Mouse (Mus musculus): Measurements from ENCODE around the gene Il15. TPM values are rescaled to one million over a fixed set of nuclear protein-coding genes. Genes with fewer than 3 reads are reported as not detected.
A peak's percentile ranks its signal among the peaks of the same experiment; 100 is the strongest.

Gene Il15
- polyA plus RNA-seq, 1 experiment: not detected

- TF ChIP-seq MAX (IDR thresholded peaks at IDR 0.05) (no peak), CEBPB (IDR thresholded peaks at IDR 0.05; ENCODE audit: low read depth) (peak; percentile 36)
- Histone ChIP-seq H3K79me2 (ENCODE audit: control insufficient read depth, insufficient read depth) (no peaks in the 10 kb centered on the region), H3K79me3 (ENCODE audit: low read depth) (no peaks in the 10 kb centered on the region), H3K27me3 (ENCODE audit: control insufficient read depth, insufficient read depth, insufficient read length) (no peaks in the 10 kb centered on the region), H3K36me3 (ENCODE audit: control insufficient read depth, insufficient read depth) (no peaks in the 10 kb centered on the region), H3K4me3 (ENCODE audit: insufficient read depth, poor library complexity, severe bottlenecking) (no peak overlapping the region), H3ac (ENCODE audit: control insufficient read depth, insufficient read length, low read depth) (no peak overlapping the region)
These were observed 19.7 kb downstream of the Il15 start for GRCm38 (mm10) chr8:82383346-82383745.

DNA sequence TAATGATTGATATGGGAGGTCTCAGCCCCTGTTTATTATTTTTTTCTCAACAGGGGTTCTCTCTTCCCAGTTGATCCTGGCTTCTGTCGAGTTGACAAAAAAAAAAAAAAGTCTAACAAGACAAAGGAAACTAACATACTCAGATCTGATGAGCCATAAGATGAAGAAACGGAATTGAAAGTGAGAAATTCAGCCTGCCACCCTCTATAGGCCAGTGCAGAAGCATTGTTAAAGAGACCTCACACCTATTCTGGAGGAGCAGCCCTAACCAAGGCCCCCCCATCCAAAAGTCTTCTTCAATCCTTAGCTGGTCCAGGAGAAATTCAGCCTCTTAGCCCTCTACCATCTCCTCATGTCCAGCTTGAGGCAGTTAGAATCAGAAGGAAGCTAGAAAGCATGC lies 20.7 kb downstream of the Il15 start:
- no peaks in the 10 kb centered on the region for H3K27me3 ChIP-seq (ENCODE audit: control insufficient read depth, insufficient read depth, insufficient read length)
- no peaks in the 10 kb centered on the region for H3K79me3 ChIP-seq (ENCODE audit: low read depth)
- no peaks in the 10 kb centered on the region for H3K36me3 ChIP-seq (ENCODE audit: control insufficient read depth, insufficient read depth)
- TF ChIP-seq CTCF (IDR thresholded peaks at IDR 0.05; ENCODE audit: control insufficient read depth, insufficient read depth, insufficient read length) (no peak), FOSL1 (IDR thresholded peaks at IDR 0.05; ENCODE audit: insufficient read depth, low read length, poor library complexity, severe bottlenecking) (no peak), MYOG (IDR thresholded peaks at IDR 0.05; ENCODE audit: control insufficient read depth, extremely low read depth, insufficient read length) (no peak), MYOD1 (IDR thresholded peaks at IDR 0.05; ENCODE audit: control insufficient read depth, insufficient read length, low read depth) (no peak), CEBPB (IDR thresholded peaks at IDR 0.05; ENCODE audit: low read depth) (no peak)
- H3K79me2 ChIP-seq (ENCODE audit: control insufficient read depth, insufficient read depth): no peaks in the 10 kb centered on the region
- H3K4me3 ChIP-seq (ENCODE audit: insufficient read depth, poor library complexity, severe bottlenecking): no peak overlapping the region
- H3ac ChIP-seq (ENCODE audit: control insufficient read depth, insufficient read length, low read depth): no peak overlapping the region

GRCm38 (mm10) chr8:82374470-82374869 lies 28.6 kb downstream of the Il15 start:
- Histone ChIP-seq H3K36me3 (ENCODE audit: control insufficient read depth, insufficient read depth) (no peaks in the 10 kb centered on the region), H3K4me3 (ENCODE audit: insufficient read depth, poor library complexity, severe bottlenecking) (no peak overlapping the region), H3K79me2 (ENCODE audit: control insufficient read depth, insufficient read depth) (no peaks in the 10 kb centered on the region), H3K79me3 (ENCODE audit: low read depth) (no peaks in the 10 kb centered on the region), H3K27me3 (ENCODE audit: control insufficient read depth, insufficient read depth, insufficient read length) (no peaks in the 10 kb centered on the region), H3ac (ENCODE audit: control insufficient read depth, insufficient read length, low read depth) (no peak overlapping the region)
- TF ChIP-seq CTCF (IDR thresholded peaks at IDR 0.05; ENCODE audit: control insufficient read depth, insufficient read depth, insufficient read length) (no peak), MYOG (IDR thresholded peaks at IDR 0.05; ENCODE audit: control insufficient read depth, extremely low read depth, insufficient read length) (no peak), MAX (IDR thresholded peaks at IDR 0.05) (no peak), USF1 (IDR thresholded peaks at IDR 0.05; ENCODE audit: low read depth) (no peak), MYOD1 (IDR thresholded peaks at IDR 0.05; ENCODE audit: control insufficient read depth, insufficient read length, low read depth) (no peak)

GRCm38 (mm10) chr8:82372846-82373245 lies 30.2 kb downstream of the Il15 start:
- TF ChIP-seq MYOG (IDR thresholded peaks at IDR 0.05; ENCODE audit: control insufficient read depth, extremely low read depth, insufficient read length): no peak
- TF ChIP-seq USF1 (IDR thresholded peaks at IDR 0.05; ENCODE audit: low read depth): no peak
- no peak for TF ChIP-seq CTCF (IDR thresholded peaks at IDR 0.05; ENCODE audit: control insufficient read depth, insufficient read depth, insufficient read length)
- no peak for TF ChIP-seq MYOD1 (IDR thresholded peaks at IDR 0.05; ENCODE audit: control insufficient read depth, insufficient read length, low read depth)
- no peak for TF ChIP-seq FOSL1 (IDR thresholded peaks at IDR 0.05; ENCODE audit: insufficient read depth, low read length, poor library complexity, severe bottlenecking)
- no peak for TF ChIP-seq CEBPB (IDR thresholded peaks at IDR 0.05; ENCODE audit: low read depth)
- no peak for TF ChIP-seq MAX (IDR thresholded peaks at IDR 0.05)
- H3K27me3 ChIP-seq (ENCODE audit: control insufficient read depth, insufficient read depth, insufficient read length): no peaks in the 10 kb centered on the region
- no peak overlapping the region for H3K4me3 ChIP-seq (ENCODE audit: insufficient read depth, poor library complexity, severe bottlenecking)
- H3ac ChIP-seq (ENCODE audit: control insufficient read depth, insufficient read length, low read depth): no peak overlapping the region
- H3K79me3 ChIP-seq (ENCODE audit: low read depth): no peaks in the 10 kb centered on the region
- no peaks in the 10 kb centered on the region for H3K79me2 ChIP-seq (ENCODE audit: control insufficient read depth, insufficient read depth)
- H3K36me3 ChIP-seq (ENCODE audit: control insufficient read depth, insufficient read depth): no peaks in the 10 kb centered on the region

GRCm38 (mm10) chr8:82370657-82371056 lies 32.4 kb downstream of the Il15 start:
- Histone ChIP-seq H3ac (ENCODE audit: control insufficient read depth, insufficient read length, low read depth) (no peak overlapping the region), H3K4me3 (ENCODE audit: insufficient read depth, poor library complexity, severe bottlenecking) (no peak overlapping the region), H3K27me3 (ENCODE audit: control insufficient read depth, insufficient read depth, insufficient read length) (no peaks in the 10 kb centered on the region), H3K36me3 (ENCODE audit: control insufficient read depth, insufficient read depth) (no peaks in the 10 kb centered on the region), H3K79me3 (ENCODE audit: low read depth) (no peaks in the 10 kb centered on the region), H3K79me2 (ENCODE audit: control insufficient read depth, insufficient read depth) (no peaks in the 10 kb centered on the region)
- no peak for TF ChIP-seq USF1 (IDR thresholded peaks at IDR 0.05; ENCODE audit: low read depth)
- TF ChIP-seq MYOG (IDR thresholded peaks at IDR 0.05; ENCODE audit: control insufficient read depth, extremely low read depth, insufficient read length): no peak
- no peak for TF ChIP-seq CEBPB (IDR thresholded peaks at IDR 0.05; ENCODE audit: low read depth)
- TF ChIP-seq CTCF (IDR thresholded peaks at IDR 0.05; ENCODE audit: control insufficient read depth, insufficient read depth, insufficient read length): no peak
- no peak for TF ChIP-seq FOSL1 (IDR thresholded peaks at IDR 0.05; ENCODE audit: insufficient read depth, low read length, poor library complexity, severe bottlenecking)
- TF ChIP-seq MYOD1 (IDR thresholded peaks at IDR 0.05; ENCODE audit: control insufficient read depth, insufficient read length, low read depth): no peak
- TF ChIP-seq MAX (IDR thresholded peaks at IDR 0.05): no peak

GRCm38 (mm10) chr8:82361061-82361460 lies 42.0 kb downstream of the Il15 start:
- Histone ChIP-seq H3K79me2 (ENCODE audit: control insufficient read depth, insufficient read depth) (no peaks in the 10 kb centered on the region), H3K27me3 (ENCODE audit: control insufficient read depth, insufficient read depth, insufficient read length) (no peaks in the 10 kb centered on the region), H3ac (ENCODE audit: control insufficient read depth, insufficient read length, low read depth) (no peak overlapping the region), H3K4me3 (ENCODE audit: insufficient read depth, poor library complexity, severe bottlenecking) (no peak overlapping the region), H3K36me3 (ENCODE audit: control insufficient read depth, insufficient read depth) (no peaks in the 10 kb centered on the region), H3K79me3 (ENCODE audit: low read depth) (no peaks in the 10 kb centered on the region)
- no peak for TF ChIP-seq FOSL1 (IDR thresholded peaks at IDR 0.05; ENCODE audit: insufficient read depth, low read length, poor library complexity, severe bottlenecking)

All from C2C12 (cell line).